Mouse (Mus musculus): ENCODE results near the gene Gatad2b.

DNA sequence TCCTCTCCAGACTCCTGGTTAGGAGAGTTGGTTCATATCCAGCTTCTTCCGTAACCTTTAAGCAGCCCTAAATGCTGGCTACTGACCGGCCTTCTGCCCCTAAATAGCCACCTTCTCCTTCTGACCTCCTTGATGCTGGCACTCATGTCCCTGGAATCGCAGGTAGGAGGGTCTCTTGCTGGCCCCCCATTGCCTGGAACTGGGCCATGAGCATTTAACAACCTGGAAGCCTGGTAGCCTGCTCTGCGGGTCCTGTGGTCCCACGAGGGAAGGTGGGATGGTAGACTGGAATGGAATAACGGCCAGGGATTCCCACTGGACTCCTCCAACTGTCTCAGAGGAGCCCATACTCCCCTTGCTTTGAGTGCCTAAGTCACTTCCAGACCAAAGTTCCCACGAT lies 78.9 kb downstream of the Gatad2b start:
- TF ChIP-seq UBTF (IDR thresholded peaks at IDR 0.05; ENCODE audit: low read depth, low read length), result no peak
- no peak for TF ChIP-seq CHD2 (IDR thresholded peaks at IDR 0.05; ENCODE audit: low read length)
- TF ChIP-seq CTCF (conservative IDR thresholded peaks at IDR 0.05 in 1 of 2, IDR thresholded peaks at IDR 0.05 in 1 of 2; ENCODE audit: low read depth in 2 of 2, low read length in 2 of 2), result no peak
- no peak for TF ChIP-seq GABPA (IDR thresholded peaks at IDR 0.05; ENCODE audit: insufficient replicate concordance, low read depth, low read length)
- TF ChIP-seq USF1 (IDR thresholded peaks at IDR 0.05; ENCODE audit: low read depth, low read length), result no peak
- no peak for TF ChIP-seq E2F4 (IDR thresholded peaks at IDR 0.05; ENCODE audit: insufficient replicate concordance, low read depth, low read length)
- TF ChIP-seq POLR2A (IDR thresholded peaks at IDR 0.05; ENCODE audit: low read depth, low read length), result no peak
- no peak for TF ChIP-seq MAFK (IDR thresholded peaks at IDR 0.05; ENCODE audit: insufficient replicate concordance, low read length)
- TF ChIP-seq MXI1 (IDR thresholded peaks at IDR 0.05; ENCODE audit: low read depth, low read length), result no peak
- no peak for TF ChIP-seq SIN3A (IDR thresholded peaks at IDR 0.05; ENCODE audit: low read length)
- no peak for TF ChIP-seq EP300 (IDR thresholded peaks at IDR 0.05; ENCODE audit: low read length)
- no peak for TF ChIP-seq SMC3 (IDR thresholded peaks at IDR 0.05; ENCODE audit: low read depth, low read length)
- TF ChIP-seq MAX (IDR thresholded peaks at IDR 0.05; ENCODE audit: low read length), result no peak
